Mouse (Mus musculus) heart, adult 9 months (tissue): Measurements from ENCODE around the gene Polr2l.
A peak's percentile ranks its signal among the peaks of the same experiment; 100 is the strongest.

Experiments used
- DNase-seq, 2 experiments: peaks; one replicate each; pipeline ENCODE4 v3.0.0; 2022; ENCODE audit warnings: low spot score in 2 of 2

Polr2l gene

DNA sequence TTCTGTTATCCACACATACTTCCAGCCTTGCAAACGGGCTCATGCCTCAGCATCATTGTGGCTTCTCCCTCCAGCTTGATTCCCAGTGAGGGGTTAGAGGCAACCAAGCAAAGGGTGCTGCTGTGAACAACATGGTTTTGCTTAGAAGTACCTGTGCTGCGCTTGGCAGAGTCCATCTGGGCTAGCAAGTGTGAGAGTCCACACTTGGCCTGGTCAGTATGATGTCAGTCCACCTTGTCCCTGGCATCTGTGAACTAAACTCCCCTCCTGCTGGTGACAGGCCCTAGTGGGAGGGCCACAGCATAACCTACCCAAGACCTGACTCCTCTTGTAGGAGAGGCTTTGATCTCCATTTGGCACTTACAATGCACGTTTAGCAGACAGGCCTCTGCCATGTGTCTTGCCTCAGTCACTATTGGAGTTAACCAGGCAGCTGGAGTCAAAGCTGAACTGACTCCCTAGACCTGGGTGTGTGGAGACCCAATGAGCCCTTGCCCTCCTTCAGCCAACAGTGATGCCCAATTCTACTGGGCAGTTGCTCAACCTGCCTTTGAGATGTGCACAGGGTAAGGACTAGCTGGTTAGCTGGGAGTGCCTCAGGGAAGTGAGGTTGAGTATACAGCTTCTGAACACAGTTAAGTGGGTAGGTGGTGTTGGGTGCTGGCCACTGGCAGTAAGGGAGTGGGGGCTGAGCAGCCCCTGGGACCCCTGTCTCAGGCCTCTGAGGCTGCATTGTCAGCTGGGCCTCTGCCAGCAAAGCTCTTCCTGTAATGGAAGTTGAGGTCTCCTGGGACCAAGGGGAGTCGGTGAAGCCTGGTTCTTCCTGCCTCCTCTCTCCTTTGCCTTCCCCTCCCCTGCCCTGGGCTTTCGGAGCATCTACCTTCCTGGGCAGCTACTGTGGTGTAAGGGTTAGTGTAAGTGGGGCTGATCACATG is 9.5 kb upstream of the Polr2l start:
- no peak for DNase-seq

DNA sequence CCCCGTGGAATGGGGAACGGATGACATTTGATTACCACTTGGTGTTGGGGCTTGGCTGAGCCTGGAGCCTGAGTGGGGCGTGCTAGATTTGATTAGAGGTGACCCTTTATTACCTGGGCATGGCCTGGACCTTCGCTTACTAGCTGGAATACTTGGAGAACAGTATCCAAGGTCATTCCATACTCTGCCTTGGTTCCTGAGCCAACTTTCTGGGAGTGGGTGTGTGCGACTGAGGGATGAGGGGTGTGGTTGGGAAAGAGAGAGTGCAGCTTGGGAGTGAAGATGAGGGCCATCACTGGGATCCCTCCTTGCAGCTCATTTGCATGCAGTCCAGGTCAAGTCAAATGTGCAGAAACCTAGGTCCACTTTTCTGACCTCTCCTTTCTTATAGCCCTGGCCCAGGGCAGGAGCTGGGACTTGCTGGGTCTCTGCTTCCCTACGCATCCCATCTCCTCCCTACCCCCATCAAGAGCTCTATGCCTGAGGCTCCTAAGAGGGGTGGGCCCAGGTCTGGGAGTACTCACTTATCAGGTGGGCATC is 8.3 kb upstream of the Polr2l start:
- DNase-seq = no peak

DNA sequence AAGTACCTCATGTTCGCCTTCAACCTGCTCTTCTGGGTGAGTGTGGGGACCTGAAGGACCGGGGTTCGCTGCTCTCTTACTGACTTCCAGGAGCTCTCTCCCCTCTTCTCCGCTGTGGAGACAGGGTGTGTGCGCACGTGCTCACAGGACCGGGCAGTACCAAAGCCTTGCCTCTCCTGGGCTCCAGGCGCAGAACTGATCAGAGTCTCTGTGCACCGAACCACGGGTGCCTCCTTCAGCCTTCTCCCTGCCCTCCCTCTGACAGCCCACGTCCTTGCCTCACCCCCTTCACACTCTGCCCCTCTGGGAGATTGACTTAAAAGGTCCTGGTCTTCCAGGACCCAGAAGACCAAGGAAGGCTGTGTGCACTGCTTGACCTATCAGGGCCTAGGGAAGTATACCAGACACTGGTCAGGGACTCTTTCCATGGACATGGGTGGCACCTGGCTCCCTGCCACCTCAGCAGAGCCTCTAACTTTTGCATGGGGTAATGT is 7.6 kb upstream of the Polr2l start:
- DNase-seq = no peak

DNA sequence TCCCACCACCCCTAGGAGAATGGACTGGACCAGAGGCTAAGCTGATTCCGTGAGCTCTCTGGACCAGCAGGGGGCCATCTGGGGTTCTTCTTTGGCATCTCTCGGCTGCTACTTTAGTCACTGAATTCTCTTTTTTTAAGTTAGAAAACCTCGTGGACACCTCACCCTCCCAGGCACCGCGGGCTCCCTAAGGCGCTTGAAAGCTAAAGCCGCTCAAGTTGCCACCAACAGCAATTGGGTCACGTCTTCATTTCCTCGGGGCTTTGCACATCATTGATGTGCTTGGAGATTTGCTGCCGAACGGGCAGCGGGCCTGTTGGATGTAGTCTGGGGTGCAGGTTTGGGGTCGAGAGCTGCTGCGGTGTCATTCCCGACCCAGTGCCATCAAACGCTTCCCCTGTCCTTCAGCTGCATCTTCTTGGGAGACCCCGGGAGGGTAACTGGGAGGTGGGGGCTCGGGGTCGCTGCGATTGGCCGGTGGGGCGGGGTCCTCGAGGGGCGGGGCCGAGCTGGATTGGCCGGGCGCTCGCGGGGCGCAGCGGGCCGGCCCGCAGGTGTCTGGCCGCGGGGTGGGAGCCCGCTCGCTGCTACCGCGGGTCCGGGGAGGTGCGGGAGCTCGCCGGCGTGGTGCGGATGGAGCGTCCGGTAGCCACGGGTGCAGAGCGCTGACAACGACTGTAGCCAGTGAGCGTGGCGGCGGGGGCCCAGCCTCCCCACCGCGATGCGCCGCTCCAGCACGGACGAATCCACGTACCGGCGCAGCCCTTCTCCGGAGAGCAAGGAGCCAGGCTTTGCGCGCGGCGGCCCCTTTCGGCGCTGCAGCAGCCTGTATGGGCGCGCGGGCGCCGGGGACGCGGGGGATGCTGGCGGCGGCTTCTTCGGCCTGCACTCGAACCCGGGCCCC is 6.8 kb upstream of the Polr2l start:
- peak; percentile 36 to 49 for DNase-seq

DNA sequence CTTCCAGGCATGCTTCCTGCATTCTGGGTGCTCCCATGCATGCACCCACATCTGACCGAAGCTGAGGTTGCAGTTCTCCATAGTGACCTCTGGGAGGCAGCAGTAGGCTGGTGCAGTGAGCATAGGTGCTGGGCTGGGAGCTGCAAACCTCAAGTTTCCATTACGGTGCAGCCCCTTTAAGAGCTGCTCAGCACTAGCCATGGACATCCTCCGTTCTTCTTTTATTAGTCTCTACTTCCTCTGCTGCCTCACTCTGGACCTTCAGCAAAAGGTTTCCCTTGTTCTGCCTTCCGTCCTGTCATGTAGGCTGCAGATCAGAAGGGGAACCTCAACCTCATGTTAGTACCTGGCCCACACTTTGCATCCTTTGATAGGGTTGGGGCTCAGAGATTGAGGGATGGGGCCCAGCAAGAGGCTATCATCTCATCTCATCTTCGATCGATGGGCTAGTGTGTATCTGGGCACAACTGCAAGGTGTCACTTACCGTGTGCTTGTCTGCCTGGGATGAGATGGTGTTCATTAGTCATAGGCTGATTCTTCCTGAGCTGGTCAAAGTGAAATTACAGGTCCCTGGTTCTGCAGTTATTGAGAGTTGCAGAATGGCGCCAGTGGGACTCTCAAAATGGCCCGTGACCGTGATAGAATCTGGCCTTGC is 6.0 kb upstream of the Polr2l start:
- peak; percentile 77 to 79 for DNase-seq

DNA sequence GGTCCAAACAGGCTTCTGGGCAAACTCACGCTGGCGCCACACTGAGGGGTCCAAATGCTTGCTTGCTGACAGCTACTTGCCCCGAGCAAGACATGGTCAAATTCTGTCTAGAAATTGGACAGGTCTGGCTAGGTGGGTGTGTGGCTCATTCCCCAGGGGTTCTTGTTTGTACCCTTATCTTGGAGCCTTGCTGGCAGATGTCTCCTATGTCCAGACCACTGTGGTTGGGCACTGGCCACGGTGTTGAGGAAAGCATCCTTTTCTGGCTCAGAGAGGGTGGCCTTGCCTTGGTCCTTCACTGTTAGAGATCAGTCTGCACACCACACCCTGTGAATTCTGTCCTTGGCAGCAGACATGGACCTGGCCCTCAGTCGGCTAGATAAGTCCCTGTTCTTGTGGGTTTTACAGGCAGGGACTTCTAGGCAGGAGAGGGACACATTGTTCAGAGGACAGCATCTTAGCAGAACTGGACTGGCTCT is 3.4 kb upstream of the Polr2l start:
- DNase-seq = peak; percentile 36 to 46

DNA sequence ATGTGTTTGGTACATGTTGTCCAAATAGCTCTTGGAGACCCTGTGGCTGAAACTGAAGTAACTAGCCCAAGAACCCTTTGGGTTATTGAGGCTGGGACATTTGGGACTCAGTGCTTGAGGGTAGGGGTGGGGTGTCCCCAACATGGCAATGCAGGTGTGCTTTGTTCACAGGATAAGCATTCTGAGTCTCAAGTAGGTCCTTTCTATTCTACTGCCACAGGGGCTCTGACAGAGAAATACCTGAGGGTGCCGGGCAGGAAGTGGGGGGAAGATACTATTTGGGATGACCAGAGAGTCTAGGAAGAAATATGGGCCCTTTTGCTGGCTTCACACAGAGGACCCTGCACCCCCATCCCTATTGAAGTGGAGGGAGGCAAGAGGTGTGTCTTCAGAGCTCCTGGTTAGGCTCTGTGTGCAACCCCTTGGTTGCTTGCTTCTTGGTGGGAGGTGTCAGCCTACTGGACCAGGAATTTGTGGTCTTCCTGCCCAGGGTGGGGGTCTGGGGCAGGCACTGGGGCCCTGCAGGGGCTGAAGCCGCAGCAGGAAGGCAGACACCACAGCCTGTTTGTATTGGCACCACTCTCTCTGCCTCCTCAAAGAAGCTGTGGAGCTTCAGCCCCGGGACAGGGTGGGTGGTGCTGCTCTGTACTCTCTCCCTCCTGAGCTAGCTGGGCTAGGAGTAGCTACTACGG is 2.8 kb upstream of the Polr2l start:
- peak; percentile 36 to 48 for DNase-seq

DNA sequence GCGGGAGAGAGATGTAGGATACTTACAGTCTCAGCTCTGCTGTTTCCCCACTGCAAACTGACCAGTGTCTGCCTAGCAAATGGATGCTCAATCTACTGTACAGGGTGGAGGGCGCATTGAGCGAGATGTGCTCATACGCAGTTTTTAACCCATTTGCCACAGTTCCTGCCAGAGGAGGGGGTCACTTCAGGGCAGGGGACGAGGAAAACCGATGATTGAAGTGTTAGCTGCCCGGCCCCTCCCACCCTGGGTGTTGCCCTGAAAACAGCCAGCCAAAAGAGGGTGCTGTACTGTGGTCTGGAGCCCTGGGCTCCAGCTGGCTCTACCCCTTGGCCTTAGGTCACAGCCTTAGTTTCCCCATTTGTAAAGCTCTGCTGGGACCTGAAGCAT is 2.0 kb upstream of the Polr2l start:
- DNase-seq = peak in 1 of 2 experiments; percentile 65

DNA sequence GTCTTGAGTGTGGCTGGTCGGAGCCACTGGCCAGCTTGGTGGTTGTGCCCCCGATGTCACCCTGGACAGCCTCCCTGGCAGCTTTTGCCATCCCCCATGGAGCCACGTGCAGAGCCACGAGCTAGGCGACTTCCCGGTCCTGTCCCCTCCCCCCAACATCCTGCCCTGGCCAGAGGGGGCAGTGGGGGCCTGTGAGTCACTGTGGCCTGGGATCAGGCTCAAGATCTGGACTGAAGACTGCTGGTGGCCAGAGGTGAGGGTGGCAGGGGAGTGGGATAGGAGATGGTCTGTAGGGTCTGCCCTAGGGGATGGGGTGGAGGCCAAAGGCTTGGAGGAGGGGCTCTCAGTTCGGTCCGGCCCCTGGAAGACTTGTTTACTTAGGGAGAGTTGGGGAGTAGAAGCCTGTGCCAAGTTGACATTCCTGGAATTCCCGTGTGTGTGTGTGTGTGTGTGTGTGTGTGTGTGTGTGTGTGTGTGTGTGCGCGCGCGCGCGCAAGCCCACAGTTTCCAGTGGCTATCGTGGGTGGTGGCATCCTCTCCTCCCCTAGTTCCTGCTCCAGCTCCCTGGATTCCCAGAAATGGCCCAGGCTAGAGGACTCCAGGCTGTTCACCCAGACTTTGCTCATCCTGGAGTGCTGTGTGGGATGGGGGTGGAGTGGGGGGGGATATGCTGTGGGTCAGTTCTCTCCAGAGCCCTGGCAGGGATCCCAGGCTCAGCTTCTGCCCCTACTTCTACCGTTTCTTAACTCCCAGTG is 1.5 kb upstream of the Polr2l start:
- peak; percentile 94 to 97 for DNase-seq

DNA sequence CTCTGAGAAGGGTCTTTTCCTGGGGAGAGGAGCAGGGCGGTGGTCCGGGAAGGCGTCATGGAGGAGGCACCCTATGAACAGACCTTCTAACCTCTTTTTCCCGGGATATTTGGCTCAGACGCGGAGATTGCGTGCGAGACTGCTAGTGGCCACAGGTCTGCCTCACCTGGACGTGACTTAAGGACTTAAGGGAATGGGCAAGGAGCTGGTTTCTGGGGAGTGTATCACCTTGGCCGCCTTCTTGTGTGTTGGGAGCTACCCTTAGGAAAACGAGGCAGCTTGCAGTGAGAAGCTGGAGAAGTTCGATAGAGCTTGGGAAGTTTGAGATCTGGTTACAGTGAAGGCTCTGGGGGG is 850 bp upstream of the Polr2l start:
- DNase-seq = no peak

DNA sequence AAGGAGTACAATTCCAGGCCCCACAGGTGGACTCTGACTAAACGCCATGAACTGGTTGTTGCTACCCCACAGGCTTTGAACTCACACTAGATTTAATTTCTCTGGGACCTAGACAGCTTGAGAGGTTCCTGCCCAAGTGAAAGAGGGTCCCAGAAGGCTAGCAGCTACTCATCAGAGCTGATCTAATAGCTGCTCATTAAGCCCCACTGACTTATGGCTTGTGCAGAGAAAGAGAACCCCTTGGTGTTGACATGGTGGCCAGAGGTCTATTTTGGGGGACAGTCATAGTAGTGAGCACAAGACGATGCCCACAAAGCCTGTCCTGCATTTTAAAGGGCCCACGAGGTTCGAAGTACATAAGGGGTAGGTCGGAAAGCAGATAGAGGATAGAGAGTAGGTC is 772 bp downstream of the Polr2l start:
- no peak for DNase-seq

DNA sequence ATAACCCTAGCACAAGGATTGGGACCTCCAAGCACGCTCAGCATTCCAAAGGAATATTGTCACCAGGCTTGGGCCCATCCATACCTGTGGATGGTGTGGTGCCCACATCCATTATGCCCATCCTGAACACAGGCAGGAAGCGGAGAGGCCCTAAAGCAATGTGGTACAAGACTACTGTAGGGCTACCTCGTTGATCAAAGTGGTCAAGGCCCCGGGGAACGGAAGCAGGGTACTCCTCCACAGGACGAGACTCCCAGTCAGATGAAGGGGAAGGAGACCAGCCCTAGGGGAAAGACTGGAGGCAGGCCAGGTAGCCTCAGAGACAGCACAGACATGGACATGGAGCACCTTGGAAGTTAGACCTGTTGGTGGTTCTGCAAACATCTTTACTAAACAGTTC is 2.2 kb downstream of the Polr2l start:
- no peak for DNase-seq

DNA sequence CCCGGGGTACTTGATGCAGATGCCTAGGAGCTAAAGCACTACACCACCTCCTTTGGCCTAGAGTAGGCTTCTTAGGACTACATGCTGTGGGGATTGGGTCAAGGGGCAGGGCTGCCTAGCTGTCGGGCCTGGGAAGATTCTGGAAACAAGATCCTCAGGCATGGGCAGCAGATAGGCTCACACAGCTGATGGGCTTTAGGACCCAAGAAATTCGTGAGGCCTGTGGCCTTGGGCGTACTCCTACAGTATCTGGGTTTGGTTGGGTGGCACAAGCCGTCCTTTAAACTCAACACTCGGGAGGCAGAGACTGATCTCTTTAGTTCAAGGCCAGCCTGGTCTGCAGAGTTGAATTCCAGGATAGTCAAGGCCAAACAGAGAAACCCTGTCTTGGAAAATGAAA is 2.7 kb downstream of the Polr2l start:
- no peak for DNase-seq

DNA sequence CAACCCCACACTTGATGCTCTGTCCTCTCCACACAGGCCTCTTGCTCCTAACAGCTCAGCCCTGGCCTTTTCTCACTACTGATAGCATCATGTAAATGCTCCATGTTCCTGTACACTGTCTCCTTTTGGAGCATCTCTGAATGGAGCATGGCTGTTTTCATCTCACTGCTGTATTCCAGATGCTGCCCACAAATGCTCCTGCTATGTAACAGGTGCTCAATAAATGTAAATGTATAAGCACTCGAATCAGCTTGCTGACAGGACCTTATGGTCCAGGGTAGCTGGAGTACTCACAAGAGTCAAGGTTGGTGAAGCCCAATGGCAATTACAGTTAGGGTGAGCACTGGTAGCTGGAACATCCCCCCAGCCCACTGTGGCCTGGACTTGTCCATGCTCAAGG is 3.7 kb downstream of the Polr2l start:
- no peak for DNase-seq

DNA sequence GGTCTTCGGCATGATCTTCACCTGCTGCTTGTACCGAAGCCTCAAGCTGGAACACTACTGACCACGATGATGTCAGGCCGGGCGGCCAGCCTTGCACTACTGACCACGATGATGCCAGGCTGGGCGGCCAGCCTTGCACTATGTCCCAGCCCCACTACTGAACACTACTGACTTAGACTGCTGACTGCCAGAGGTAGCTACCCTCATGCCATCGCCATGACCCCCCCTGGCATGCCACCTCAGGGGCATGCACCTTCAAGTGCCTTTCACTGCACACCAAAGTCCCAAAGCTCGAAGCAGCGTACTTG is 4.3 kb downstream of the Polr2l start:
- no peak for DNase-seq

DNA sequence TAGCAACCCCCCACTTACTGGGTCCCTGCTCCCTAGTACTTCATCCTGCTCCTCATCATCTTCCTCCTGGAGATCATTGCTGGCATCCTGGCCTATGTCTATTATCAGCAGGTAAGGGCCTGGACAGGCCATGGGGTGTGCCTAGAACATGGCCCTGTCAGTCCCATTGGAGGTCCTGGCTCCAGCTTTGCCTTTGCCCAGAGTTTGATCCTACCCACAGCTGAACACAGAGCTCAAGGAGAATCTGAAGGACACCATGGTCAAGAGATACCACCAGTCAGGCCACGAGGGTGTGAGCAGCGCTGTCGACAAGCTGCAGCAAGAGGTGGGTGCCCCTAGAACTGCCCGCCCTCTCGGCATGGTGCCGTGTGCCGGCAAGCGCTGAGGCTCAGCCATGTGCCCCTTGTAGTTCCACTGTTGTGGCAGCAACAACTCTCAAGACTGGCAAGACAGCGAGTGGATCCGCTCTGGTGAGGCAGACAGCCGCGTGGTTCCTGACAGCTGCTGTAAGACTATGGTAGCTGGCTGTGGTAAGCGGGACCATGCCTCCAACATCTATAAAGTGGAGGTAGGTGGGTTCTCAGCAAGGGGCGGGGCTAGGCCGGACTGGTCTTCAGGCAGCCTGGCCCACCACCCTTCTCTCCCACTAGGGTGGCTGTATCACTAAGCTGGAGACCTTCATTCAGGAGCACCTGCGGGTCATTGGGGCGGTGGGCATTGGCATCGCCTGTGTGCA is 4.9 kb downstream of the Polr2l start:
- DNase-seq = peak in 1 of 2 experiments; percentile 42

DNA sequence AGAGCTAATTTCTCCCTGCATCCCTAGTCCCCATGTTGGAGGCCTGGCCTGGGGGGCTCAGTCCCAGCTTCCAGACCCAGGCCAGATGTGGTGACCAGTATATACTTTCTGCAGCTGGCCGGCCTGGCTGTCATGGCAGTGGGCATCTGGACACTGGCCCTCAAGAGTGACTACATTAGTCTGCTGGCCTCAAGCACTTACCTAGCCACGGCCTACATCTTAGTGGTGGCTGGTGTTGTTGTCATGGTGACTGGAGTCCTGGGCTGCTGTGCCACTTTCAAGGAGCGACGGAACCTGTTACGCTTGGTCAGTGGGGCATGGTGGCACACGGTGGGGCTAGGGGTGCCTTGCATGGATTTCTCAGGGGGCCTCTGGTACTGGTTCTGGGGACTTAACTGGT is 5.6 kb downstream of the Polr2l start:
- no peak for DNase-seq

DNA sequence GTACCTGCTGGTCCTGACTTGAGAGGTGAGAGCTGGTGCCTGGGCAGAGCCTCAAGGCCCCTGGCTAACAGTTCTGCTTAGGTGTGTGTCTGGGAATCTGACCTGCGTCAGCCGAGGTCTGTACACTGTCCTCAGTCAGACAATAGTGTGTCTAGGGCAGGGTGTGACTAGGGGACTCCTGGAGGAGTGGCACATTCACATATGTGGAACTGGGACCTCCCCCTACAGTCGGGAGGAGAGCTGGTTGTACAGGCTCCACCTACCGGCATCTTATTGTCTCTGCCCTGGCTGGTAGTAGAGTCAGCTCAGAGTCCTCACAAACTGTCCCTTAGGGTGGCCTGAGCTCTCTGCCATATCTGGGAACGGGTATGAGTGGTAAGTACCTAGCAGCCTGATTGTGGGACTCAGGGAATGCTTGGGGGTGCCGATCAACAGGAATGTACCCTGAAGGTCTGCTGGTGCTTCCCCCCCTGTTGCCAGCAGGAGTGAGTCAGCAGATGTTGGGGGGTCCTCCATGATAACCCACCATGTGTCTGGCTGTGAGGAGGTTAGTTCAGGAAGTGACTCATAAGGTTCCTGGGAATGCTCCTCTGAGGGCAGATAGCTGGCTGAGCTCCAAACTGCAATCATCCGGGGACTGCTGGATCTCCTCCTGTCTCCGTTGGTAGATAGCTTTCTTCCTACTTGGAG is 6.3 kb downstream of the Polr2l start:
- DNase-seq = peak; percentile 86 to 88

DNA sequence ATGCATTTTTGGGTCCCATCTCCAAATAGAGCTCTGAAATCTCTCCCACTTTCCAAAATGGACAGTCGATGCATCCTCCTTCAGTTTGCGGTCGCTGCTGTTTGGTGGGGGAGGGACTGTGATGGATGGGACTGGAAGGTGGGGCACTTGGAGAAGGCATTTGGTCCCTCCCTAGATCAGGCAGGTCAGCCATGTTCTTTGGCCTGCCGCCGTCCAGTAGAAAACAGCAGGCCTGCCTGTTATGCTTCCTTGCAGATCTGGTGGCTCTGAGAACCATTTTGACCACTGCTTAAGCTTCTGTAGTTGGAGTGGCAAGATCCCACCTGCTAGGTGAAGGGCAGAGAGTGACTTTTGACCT is 6.8 kb downstream of the Polr2l start:
- no peak for DNase-seq
